ENCODE assay signal across 15 mouse cellular contexts in the genomic region with DNA sequence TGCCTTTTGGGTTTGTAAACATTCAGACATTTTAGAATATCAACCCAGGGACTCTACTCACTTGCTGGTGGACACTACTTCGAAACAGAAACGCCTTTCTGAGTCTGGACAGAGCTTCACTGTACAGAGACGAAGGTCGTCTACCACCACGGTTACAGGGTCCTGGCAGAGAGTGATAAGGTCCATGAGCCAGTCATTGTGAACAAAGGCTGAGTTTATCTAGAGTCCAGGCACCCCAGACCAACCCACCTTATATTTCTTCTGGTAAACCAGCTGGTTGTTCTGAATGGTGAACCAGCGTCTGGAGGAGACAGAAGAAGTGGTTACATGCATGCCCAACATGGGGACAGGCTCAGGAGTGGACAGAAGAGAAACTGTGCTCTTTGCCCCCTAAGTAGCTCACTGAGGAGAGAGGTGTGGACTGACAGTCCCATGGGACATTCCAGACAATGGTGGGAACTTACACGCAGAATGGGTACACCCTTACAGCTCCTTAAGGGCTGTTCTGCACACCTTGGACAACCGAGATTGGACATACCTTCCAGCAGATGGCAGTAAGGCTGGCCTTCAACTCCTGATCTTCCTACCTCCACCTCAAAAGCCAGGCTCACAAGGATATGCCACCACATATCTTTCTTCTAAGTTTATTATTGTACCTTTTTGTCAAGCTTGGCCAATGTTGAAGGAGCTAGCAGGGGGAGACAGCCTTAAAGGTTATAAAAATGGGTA. TPM values are rescaled to one million over a fixed set of nuclear protein-coding genes. Genes with fewer than 3 reads are reported as not detected.
DNase-seq lines count a peak whose midpoint lies in the region; ATAC-seq lines count a peak whose summit lies in the region.
"Had no signal": no experiment of that assay in that cellular context is flagged by ENCODE, and none has a peak within 500 bp of the region (broad histone marks: within the 10 kb centered on the region; RNA-seq: fewer than 3 reads in every experiment).

No protein-coding gene starts in this region.

- H3K27me3 ChIP-seq in heart, embryonic 13.5 days (replicated peaks): peaks cover 6% of the 10 kb centered on the region; the same call in 1 of the 2 replicates
- H3K27me3 ChIP-seq in liver, embryonic 12.5 days (replicated peaks): no peaks in the 10 kb centered on the region
- H3K27me3 ChIP-seq: megakaryocyte, embryonic 14.5 days; Patski had no signal

- 41% methylated on average over 8 of the region's 8 CpGs for WGBS in heart, embryonic 13.5 days
- WGBS in liver, embryonic 12.5 days (ENCODE audit: insufficient replicate concordance): 29% methylated on average over 8 of the region's 8 CpGs

- H3K4me1 ChIP-seq in heart, embryonic 13.5 days: peaks cover 60% of the 10 kb centered on the region
- H3K4me1 ChIP-seq in liver, embryonic 12.5 days: peaks cover 77% of the 10 kb centered on the region

- peak overlapping the region; percentile 4; the same call in 1 of the 2 replicates for H3K4me2 ChIP-seq in heart, embryonic 13.5 days
- peak overlapping the region; percentile 55 for H3K4me2 ChIP-seq in liver, embryonic 12.5 days

- no peak overlapping the region for H3K9ac ChIP-seq in heart, embryonic 13.5 days
- peak overlapping the region; percentile 33 for H3K9ac ChIP-seq in liver, embryonic 12.5 days

- DNase-seq in heart, adult 18-20 months: no peak
- peak; percentile 49 for DNase-seq in 416B (ENCODE audit: low read depth)
- peak; percentile 81 for DNase-seq in R1 (ENCODE audit: low read depth, low spot score)
- DNase-seq in ovary, postnatal 14 days (ENCODE audit: low spot score): no peak
- DNase-seq in testis, postnatal 10 days (ENCODE audit: low spot score): no peak
- DNase-seq: cerebellum, adult 18-20 months; right cerebral cortex, postnatal 4 days had no signal

- H3K36me3 ChIP-seq in heart, embryonic 13.5 days: no peaks in the 10 kb centered on the region
- H3K36me3 ChIP-seq in liver, embryonic 12.5 days: no peaks in the 10 kb centered on the region

- H3K9me3 ChIP-seq in heart, embryonic 13.5 days: no peaks in the 10 kb centered on the region
- H3K9me3 ChIP-seq in liver, embryonic 12.5 days (replicated peaks): no peaks in the 10 kb centered on the region
- H3K9me3 ChIP-seq: megakaryocyte, embryonic 14.5 days had no signal

- ATAC-seq in heart, embryonic 13.5 days (ENCODE audit: extremely low read depth, insufficient number of reproducible peaks, low FRiP score, low TSS enrichment): no peak
- peak; percentile 90 for ATAC-seq in liver, embryonic 12.5 days
- no peak for ATAC-seq in CD4-positive, CD25-positive, alpha-beta regulatory T cell, adult 4 months
- ATAC-seq: Patski had no signal

- no peak overlapping the region for H3K4me3 ChIP-seq in heart, embryonic 13.5 days
- H3K4me3 ChIP-seq in liver, embryonic 12.5 days: peak overlapping the region; percentile 10; the same call in 1 of the 2 replicates
- H3K4me3 ChIP-seq: megakaryocyte, embryonic 14.5 days had no signal

- no peak overlapping the region for H3K27ac ChIP-seq in heart, embryonic 13.5 days (replicated peaks)
- H3K27ac ChIP-seq in liver, embryonic 12.5 days: peak overlapping the region; percentile 80

RNA-seq across cellular contexts. Expression of a gene that starts 5.9 kb away (rescaled TPM):
- polyA plus RNA-seq in heart, embryonic 13.5 days (2015; fragmentation: Nextera tagmentation; extraction: Ambion mirVana): 3.9 TPM in 2 replicates
- total RNA-seq in heart, adult 18-20 months (2021): 1 to 10 TPM; 2.0 to 2.5 TPM
- polyA plus RNA-seq in liver, embryonic 12.5 days (2016; fragmentation: Nextera tagmentation; extraction: Ambion mirVana): 1.3 TPM in 2 replicates
- 1 to 10 TPM in 1 of 2 experiments, not detected in 1; 1.1 TPM for polyA plus RNA-seq in CD4-positive, CD25-positive, alpha-beta regulatory T cell, adult 4 months (2017; shearing (Covaris generic))

RNA-seq across cellular contexts. Expression of a gene that starts 8.3 kb away (rescaled TPM):
- 7.0 and 8.2 TPM in 2 replicates for polyA plus RNA-seq in heart, embryonic 13.5 days (2015; fragmentation: Nextera tagmentation; extraction: Ambion mirVana)
- 1 to 10 TPM in 1 of 2 experiments, under 1 TPM in 1; 0.72 to 4.4 TPM for total RNA-seq in heart, adult 18-20 months (2021)
- 7.6 and 8.1 TPM in 2 replicates for polyA plus RNA-seq in liver, embryonic 12.5 days (2016; fragmentation: Nextera tagmentation; extraction: Ambion mirVana)
- polyA plus RNA-seq in CD4-positive, CD25-positive, alpha-beta regulatory T cell, adult 4 months (2017; shearing (Covaris generic)): 100 to 1,000 TPM; 256 to 383 TPM

RNA-seq across cellular contexts. Expression of a gene that starts 9.3 kb away (rescaled TPM):
- not detected in 2 replicates for polyA plus RNA-seq in heart, embryonic 13.5 days (2015; fragmentation: Nextera tagmentation; extraction: Ambion mirVana)
- not detected for total RNA-seq in heart, adult 18-20 months (2021)
- polyA plus RNA-seq in liver, embryonic 12.5 days (2016; fragmentation: Nextera tagmentation; extraction: Ambion mirVana): not detected in 2 replicates
- not detected for polyA plus RNA-seq in CD4-positive, CD25-positive, alpha-beta regulatory T cell, adult 4 months (2017; shearing (Covaris generic))
- total RNA-seq: left cerebral cortex, adult 18-20 months had no signal
- polyA plus RNA-seq: heart, embryonic 14.5 days; neural tube, embryonic 14.5 days had no signal

RNA-seq across cellular contexts. Expression of a gene that starts 13.7 kb away (rescaled TPM):
- polyA plus RNA-seq in heart, embryonic 13.5 days (2015; fragmentation: Nextera tagmentation; extraction: Ambion mirVana): 4.0 and 4.1 TPM in 2 replicates
- total RNA-seq in heart, adult 18-20 months (2021): under 1 TPM in 1 of 2 experiments, not detected in 1; 0.41 TPM
- 2.3 TPM in 2 replicates for polyA plus RNA-seq in liver, embryonic 12.5 days (2016; fragmentation: Nextera tagmentation; extraction: Ambion mirVana)
- 1 to 10 TPM; 1.6 to 2.0 TPM for polyA plus RNA-seq in CD4-positive, CD25-positive, alpha-beta regulatory T cell, adult 4 months (2017; shearing (Covaris generic))

RNA-seq across cellular contexts. Expression of a gene that starts 13.8 kb away (rescaled TPM):
- 7.8 and 8.1 TPM in 2 replicates for polyA plus RNA-seq in heart, embryonic 13.5 days (2015; fragmentation: Nextera tagmentation; extraction: Ambion mirVana)
- total RNA-seq in heart, adult 18-20 months (2021): 10 to 100 TPM; 42.1 to 48.0 TPM
- polyA plus RNA-seq in liver, embryonic 12.5 days (2016; fragmentation: Nextera tagmentation; extraction: Ambion mirVana): 4.5 and 5.7 TPM in 2 replicates
- 1 to 10 TPM; 8.3 to 9.1 TPM for polyA plus RNA-seq in CD4-positive, CD25-positive, alpha-beta regulatory T cell, adult 4 months (2017; shearing (Covaris generic))

Comparison
In these comparisons a context has a peak if more than half of its experiments do, and no peak if none do; other contexts are left out.
1. DNase-seq: peak in 416B (single experiment) and R1 (single experiment); none in heart, adult 18-20 months (0 of 2), ovary, postnatal 14 days (single experiment) and testis, postnatal 10 days (single experiment).
2. RNA of a gene that starts 8.3 kb away (polyA plus RNA-seq): 256 to 383 TPM in CD4-positive, CD25-positive, alpha-beta regulatory T cell, adult 4 months; 7.6 to 8.1 TPM in liver, embryonic 12.5 days and 7.0 to 8.2 TPM in heart, embryonic 13.5 days; every median in the first group is over 10 times any median in the second.